Mouse (Mus musculus): ENCODE results near the gene Exosc3.
A peak's percentile ranks its signal among the peaks of the same experiment; 100 is the strongest.

- TF ChIP-seq CTCF (IDR thresholded peaks at IDR 0.05; ENCODE audit: insufficient read depth, low read depth, low read length) (no peak), POLR2A (IDR thresholded peaks at IDR 0.05; ENCODE audit: insufficient read depth, low read depth, low read length) (peak; percentile 90)
These were observed 773 bp downstream of the Exosc3 start, which contains the start of gene Dcaf10 for GRCm38 (mm10) chr4:45341669-45342249.
